Mouse (Mus musculus): ENCODE measurements around the gene Schip1.

DNA sequence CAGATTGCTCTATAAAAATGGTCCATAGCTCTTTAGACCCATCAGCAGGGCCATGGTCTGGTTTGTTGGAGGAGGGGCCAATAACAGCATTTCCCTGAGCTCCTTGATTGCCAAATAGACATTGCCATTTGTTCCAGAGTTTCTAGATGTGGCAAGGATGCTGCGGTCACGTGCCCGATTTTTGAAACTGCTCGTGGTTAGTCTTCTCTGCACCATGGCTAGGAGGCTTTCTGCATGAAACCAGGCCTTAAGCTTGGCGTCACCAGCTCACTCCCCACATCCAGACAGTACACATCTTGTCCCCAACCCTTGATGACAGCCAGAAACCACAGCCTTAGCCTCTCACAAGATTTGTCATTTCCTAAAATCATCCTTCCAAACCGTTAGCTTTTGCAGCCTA lies 559.9 kb downstream of the Schip1 start:
- TF ChIP-seq POLR2A (IDR thresholded peaks at IDR 0.05; ENCODE audit: control insufficient read depth, low read depth, low read length) = no peak
- TF ChIP-seq CTCF (IDR thresholded peaks at IDR 0.05; ENCODE audit: control insufficient read depth, insufficient read depth, insufficient replicate concordance, low read depth, low read length) = no peak

Measured in testis, adult 2 months (tissue).